Mouse (Mus musculus) embryonic facial prominence, embryonic 12.5 days (tissue): Measurements from ENCODE around the gene Cenps. TPM values are rescaled to one million over a fixed set of nuclear protein-coding genes. Genes with fewer than 3 reads are reported as not detected.

Source experiments
- ATAC-seq: fragments of 200-750 bp; cut with Nextera tagmentation; 2 replicates; pipeline ENCODE4 v1.8.0; 2017; ENCODE audit not compliant: insufficient number of reproducible peaks, insufficient read depth, low FRiP score, low TSS enrichment
- H3K27ac ChIP-seq: fragments of 300-500 bp; sonication (generic); 2 replicates; pipeline ENCODE4 v1.5.1; 2016; ENCODE audit warnings: mild to moderate bottlenecking
- H3K27me3 ChIP-seq: fragments of 300-500 bp; sonication (generic); 2 replicates; pipeline ENCODE4 v1.6.1; 2016; ENCODE audit warnings: mild to moderate bottlenecking, moderate library complexity
- H3K36me3 ChIP-seq: fragments of 300-500 bp; sonication (generic); 2 replicates; pipeline ENCODE4 v1.6.1; 2016; ENCODE audit warnings: mild to moderate bottlenecking
- H3K4me1 ChIP-seq: fragments of 300-500 bp; sonication (generic); 2 replicates; pipeline ENCODE4 v1.6.1; 2016
- H3K4me2 ChIP-seq: fragments of 300-500 bp; sonication (generic); replicated peaks from 2 replicates; pipeline ENCODE4 v1.6.1; 2016; ENCODE audit warnings: mild to moderate bottlenecking, moderate library complexity
- H3K4me3 ChIP-seq: fragments of 300-500 bp; sonication (generic); 2 replicates; pipeline ENCODE4 v1.5.1; 2016; ENCODE audit warnings: mild to moderate bottlenecking
- H3K9ac ChIP-seq: fragments of 300-500 bp; sonication (generic); 2 replicates; pipeline ENCODE4 v1.6.1; 2016; ENCODE audit warnings: mild to moderate bottlenecking, moderate library complexity
- H3K9me3 ChIP-seq: fragments of 300-500 bp; sonication (generic); 2 replicates; pipeline ENCODE4 v1.6.1; 2016; ENCODE audit warnings: mild to moderate bottlenecking, moderate library complexity
- WGBS: fragments of 180-500 bp; shearing (Covaris S2); methylation state at CpG from one replicate; pipeline ENCODE4 v1.1.7; 2016; 5-methylcytosine and 5-hydroxymethylcytosine counted together
- polyA plus RNA-seq: library from polyadenylated mRNA; unstranded; fragments of >200 nt; fragmentation: Nextera tagmentation; extraction: Ambion mirVana; gene quantifications from 2 replicates; pipeline ENCODE4 v1.2.1, GENCODE M21; 2016

The Cenps gene
- polyA plus RNA-seq, 1 experiment from 2014 or later: 47.1 TPM

- 93% methylated on average over 6 of the region's 6 CpGs for WGBS
- Histone ChIP-seq H3K4me1 (no peaks in the 10 kb centered on the region), H3K9ac (no peak overlapping the region), H3K4me2 (no peak overlapping the region), H3K36me3 (peaks cover 99% of the 10 kb centered on the region), H3K9me3 (no peaks in the 10 kb centered on the region), H3K27me3 (no peaks in the 10 kb centered on the region), H3K4me3 (no peak overlapping the region), H3K27ac (no peak overlapping the region)
- no peak for ATAC-seq
Measured at GRCm38 (mm10) chr4:149155711-149156110, 18.3 kb upstream of the Cenps start.

DNA sequence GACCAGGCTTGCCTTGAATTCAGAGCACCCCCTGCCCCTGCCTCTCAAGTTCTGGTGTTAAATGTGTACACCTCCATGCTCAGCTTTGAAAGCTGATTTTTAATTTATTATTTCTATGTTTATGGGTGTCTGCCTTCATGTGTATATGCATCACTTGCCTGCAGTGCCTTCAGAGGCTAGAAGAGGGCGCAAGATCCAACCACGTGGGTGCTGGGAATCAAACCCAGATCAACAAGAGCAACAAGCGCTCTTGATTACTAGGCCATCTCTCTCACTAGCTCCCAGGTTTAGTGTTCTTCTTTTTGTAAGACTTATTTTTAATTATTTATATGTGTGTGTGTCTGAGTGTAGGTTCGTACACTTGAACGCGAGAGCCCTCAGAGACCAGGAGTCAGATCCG is 17.4 kb upstream of the Cenps start:
- 97% methylated on average over 7 of the region's 7 CpGs for WGBS
- ATAC-seq: no peak

DNA sequence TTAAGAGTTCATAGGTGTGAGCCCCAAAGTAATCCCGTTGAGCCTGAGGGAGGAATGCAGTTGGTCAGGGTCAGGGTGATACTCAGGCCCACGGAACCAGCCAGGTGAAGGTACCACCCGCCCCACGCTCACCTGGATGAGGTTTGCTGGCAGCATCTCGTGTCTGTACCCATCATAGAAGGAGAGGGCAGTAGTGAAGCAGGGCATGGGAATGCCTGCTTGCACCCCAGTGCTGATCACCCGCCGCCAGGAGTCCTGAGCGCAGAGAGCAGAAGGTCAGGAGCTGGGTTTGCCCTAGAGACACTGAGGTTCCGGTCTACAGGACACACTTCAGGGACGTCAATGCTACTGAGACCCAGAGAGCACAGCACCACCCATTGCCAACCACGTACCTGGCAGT is 13.3 kb upstream of the Cenps start:
- Histone ChIP-seq H3K4me3 (no peak overlapping the region), H3K4me1 (no peaks in the 10 kb centered on the region), H3K36me3 (peaks cover 63% of the 10 kb centered on the region), H3K27me3 (no peaks in the 10 kb centered on the region), H3K9ac (no peak overlapping the region), H3K27ac (no peak overlapping the region), H3K9me3 (no peaks in the 10 kb centered on the region), H3K4me2 (no peak overlapping the region)
- whole genome bisulfite sequencing: 90% methylated on average over 11 of the region's 11 CpGs
- ATAC-seq: no peak

More for the DNA sequence above, 17.4 kb upstream of the Cenps start:
- Histone ChIP-seq H3K4me3 (no peak overlapping the region), H3K27ac (no peak overlapping the region), H3K27me3 (no peaks in the 10 kb centered on the region), H3K9ac (no peak overlapping the region), H3K4me2 (no peak overlapping the region), H3K4me1 (no peaks in the 10 kb centered on the region), H3K9me3 (no peaks in the 10 kb centered on the region), H3K36me3 (peaks cover 99% of the 10 kb centered on the region)

GRCm38 (mm10) chr4:149150256-149150655 is 12.8 kb upstream of the Cenps start:
- Histone ChIP-seq H3K4me2 (no peak overlapping the region), H3K9me3 (no peaks in the 10 kb centered on the region), H3K27ac (no peak overlapping the region), H3K4me1 (no peaks in the 10 kb centered on the region), H3K9ac (no peak overlapping the region), H3K4me3 (no peak overlapping the region), H3K27me3 (no peaks in the 10 kb centered on the region), H3K36me3 (peaks cover 59% of the 10 kb centered on the region)
- no peak for ATAC-seq
- WGBS: 76% methylated on average over 11 of the region's 11 CpGs

DNA sequence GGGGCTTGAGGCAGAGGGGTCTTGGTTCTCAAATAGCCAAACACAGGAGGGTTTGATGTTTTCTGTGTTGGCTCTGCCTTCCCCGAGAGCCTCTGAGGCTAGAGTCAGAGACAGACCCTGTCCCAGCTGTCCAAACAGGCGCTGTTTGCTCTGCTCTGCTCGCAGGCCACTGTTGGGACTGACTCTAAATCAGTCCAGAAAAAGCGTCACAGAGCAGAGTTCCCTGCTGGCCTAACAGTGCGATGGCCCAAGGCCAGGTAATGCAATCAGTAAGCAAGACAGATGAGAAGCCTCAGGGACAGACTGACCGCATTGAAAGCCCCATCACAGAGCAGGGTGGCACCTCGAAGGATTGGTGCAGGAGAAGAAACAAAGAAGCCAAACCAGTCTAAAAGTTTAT is 12.2 kb upstream of the Cenps start:
- Histone ChIP-seq H3K4me2 (no peak overlapping the region), H3K4me1 (no peaks in the 10 kb centered on the region), H3K9me3 (no peaks in the 10 kb centered on the region), H3K27ac (0 out of 2 replicates have a peak overlapping the region, but pooled peaks have one; percentile 26), H3K27me3 (no peaks in the 10 kb centered on the region), H3K36me3 (peaks cover 52% of the 10 kb centered on the region), H3K9ac (no peak overlapping the region), H3K4me3 (no peak overlapping the region)
- ATAC-seq: no peak
- WGBS: 58% methylated on average over 7 of the region's 7 CpGs

DNA sequence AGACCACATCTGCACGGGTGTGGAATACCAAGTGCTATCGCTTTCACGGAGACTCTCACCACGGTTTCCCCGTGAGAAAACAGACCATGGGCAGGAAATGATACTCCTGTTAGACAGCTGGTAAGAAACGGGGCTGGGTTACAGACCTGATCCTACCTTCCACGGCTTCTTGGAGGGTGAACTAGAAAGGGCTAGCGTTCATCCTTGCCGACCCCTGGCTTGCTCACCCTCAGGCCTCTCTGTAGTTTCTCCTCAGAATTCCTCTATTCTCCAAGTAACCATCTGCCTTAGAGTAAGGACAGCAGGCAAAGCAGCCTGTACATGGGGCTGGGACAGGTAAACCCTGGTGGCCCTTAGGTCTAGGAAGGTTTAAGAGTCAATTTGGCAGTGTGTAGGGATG is 11.8 kb upstream of the Cenps start:
- Histone ChIP-seq H3K4me3 (no peak overlapping the region), H3K27ac (no peak overlapping the region), H3K9ac (no peak overlapping the region), H3K4me1 (no peaks in the 10 kb centered on the region), H3K27me3 (no peaks in the 10 kb centered on the region), H3K36me3 (peaks cover 48% of the 10 kb centered on the region), H3K9me3 (no peaks in the 10 kb centered on the region), H3K4me2 (no peak overlapping the region)
- ATAC-seq: no peak
- 73% methylated on average over 9 of the region's 9 CpGs for WGBS

DNA sequence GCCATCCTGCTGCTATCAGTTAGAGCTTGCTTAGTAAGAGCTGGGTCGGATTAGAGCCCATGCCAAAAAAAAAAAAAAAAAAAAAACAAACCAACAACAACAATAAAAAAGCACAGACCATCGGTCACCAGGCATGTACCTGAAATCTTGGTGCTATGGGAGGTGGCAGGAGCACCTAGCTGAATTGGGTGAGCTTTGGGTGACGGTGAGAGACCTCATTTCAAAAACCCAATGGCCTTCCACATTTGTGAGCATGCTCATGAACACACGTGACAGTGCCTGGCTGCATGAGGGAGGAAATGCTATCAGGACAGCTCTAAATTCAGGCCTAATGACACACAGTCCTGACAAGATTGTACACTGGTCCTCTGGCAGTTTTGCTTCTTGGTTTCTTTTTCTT is 10.7 kb upstream of the Cenps start:
- ATAC-seq: no peak

DNA sequence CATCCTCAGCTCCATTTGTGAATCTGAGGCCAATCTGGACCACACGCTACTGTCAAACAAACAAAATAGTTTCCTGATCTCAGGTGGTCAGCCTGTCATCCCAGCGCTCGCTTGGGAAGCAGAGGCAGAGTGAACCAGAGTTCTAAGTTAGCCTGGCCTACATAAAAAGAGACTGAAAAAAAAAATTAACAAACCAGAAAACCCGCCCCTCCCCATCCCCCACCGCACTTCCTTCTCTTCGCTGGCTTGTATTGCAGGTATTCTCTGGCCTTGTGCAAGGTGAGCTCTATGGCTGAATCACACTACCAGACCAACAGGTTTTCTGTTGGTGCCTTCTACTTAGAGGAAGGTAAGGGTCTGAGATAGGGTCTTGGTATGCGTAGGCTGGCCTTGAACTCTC is 10.1 kb upstream of the Cenps start:
- Histone ChIP-seq H3K27me3 (no peaks in the 10 kb centered on the region), H3K9me3 (no peaks in the 10 kb centered on the region), H3K4me2 (no peak overlapping the region), H3K36me3 (peaks cover 31% of the 10 kb centered on the region), H3K27ac (no peak overlapping the region), H3K4me3 (no peak overlapping the region), H3K4me1 (no peaks in the 10 kb centered on the region), H3K9ac (no peak overlapping the region)
- no peak for ATAC-seq
- WGBS: 80% methylated on average over 7 of the region's 7 CpGs

More for the DNA sequence above, 10.7 kb upstream of the Cenps start:
- H3K27ac ChIP-seq: no peak overlapping the region
- H3K9ac ChIP-seq: no peak overlapping the region
- peaks cover 37% of the 10 kb centered on the region for H3K36me3 ChIP-seq
- no peaks in the 10 kb centered on the region for H3K27me3 ChIP-seq
- H3K4me2 ChIP-seq: no peak overlapping the region
- no peaks in the 10 kb centered on the region for H3K4me1 ChIP-seq
- WGBS: 73% methylated on average over 4 of the region's 4 CpGs
- no peaks in the 10 kb centered on the region for H3K9me3 ChIP-seq
- H3K4me3 ChIP-seq: no peak overlapping the region

GRCm38 (mm10) chr4:149145151-149145550 is 7.7 kb upstream of the Cenps start:
- no peak overlapping the region for H3K4me2 ChIP-seq
- H3K27me3 ChIP-seq: no peaks in the 10 kb centered on the region
- no peak overlapping the region for H3K27ac ChIP-seq
- no peaks in the 10 kb centered on the region for H3K9me3 ChIP-seq
- no peak overlapping the region for H3K4me3 ChIP-seq
- peaks cover 9% of the 10 kb centered on the region for H3K36me3 ChIP-seq
- 67% methylated on average over 4 of the region's 4 CpGs for WGBS
- no peak overlapping the region for H3K9ac ChIP-seq
- ATAC-seq: no peak
- no peaks in the 10 kb centered on the region for H3K4me1 ChIP-seq

DNA sequence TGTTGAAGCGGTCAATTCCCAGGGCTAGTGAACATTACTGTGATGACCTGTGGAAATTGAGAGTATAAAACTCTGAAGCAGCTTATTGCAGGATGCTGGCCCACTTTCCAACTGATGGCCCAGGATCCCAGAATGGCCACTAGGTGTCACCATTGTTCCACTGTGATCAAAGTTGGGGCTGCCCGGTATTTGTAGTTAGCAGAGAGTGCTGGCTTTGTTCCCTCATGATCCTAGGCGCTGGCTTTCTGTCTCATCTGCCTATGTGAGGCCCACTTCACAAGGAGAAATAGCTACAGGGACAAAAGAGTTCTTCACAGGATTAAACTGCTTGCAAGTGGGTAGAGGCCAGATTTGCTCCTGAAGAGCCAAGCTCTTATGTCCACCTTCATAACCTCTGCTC is 7.0 kb upstream of the Cenps start:
- peaks cover 2% of the 10 kb centered on the region for H3K36me3 ChIP-seq
- H3K9me3 ChIP-seq: no peaks in the 10 kb centered on the region
- no peak overlapping the region for H3K4me3 ChIP-seq
- H3K4me1 ChIP-seq: no peaks in the 10 kb centered on the region
- H3K4me2 ChIP-seq: no peak overlapping the region
- no peak overlapping the region for H3K27ac ChIP-seq
- ATAC-seq: peak; percentile 68; the same call in 1 of the 2 replicates
- H3K27me3 ChIP-seq: no peaks in the 10 kb centered on the region
- WGBS: 7% methylated on average over 3 of the region's 3 CpGs
- no peak overlapping the region for H3K9ac ChIP-seq

- H3K27me3 ChIP-seq: no peaks in the 10 kb centered on the region
- no peak overlapping the region for H3K27ac ChIP-seq
- no peak overlapping the region for H3K4me2 ChIP-seq
- ATAC-seq: no peak
- no peak overlapping the region for H3K4me3 ChIP-seq
- H3K9me3 ChIP-seq: no peaks in the 10 kb centered on the region
- H3K4me1 ChIP-seq: no peaks in the 10 kb centered on the region
- H3K36me3 ChIP-seq: no peaks in the 10 kb centered on the region
- no peak overlapping the region for H3K9ac ChIP-seq
- 23% methylated on average over 4 of the region's 4 CpGs for WGBS
Measured at GRCm38 (mm10) chr4:149143594-149143993, 6.2 kb upstream of the Cenps start.

- Histone ChIP-seq H3K27me3 (no peaks in the 10 kb centered on the region), H3K4me3 (no peak overlapping the region), H3K36me3 (no peaks in the 10 kb centered on the region), H3K9ac (no peak overlapping the region), H3K27ac (no peak overlapping the region), H3K4me1 (peaks cover 8% of the 10 kb centered on the region; the same call in 1 of the 2 replicates), H3K4me2 (no peak overlapping the region), H3K9me3 (no peaks in the 10 kb centered on the region)
- 58% methylated on average over 8 of the region's 8 CpGs for WGBS
- ATAC-seq: no peak
Measured at GRCm38 (mm10) chr4:149138515-149138914, 1.1 kb upstream of the Cenps start.
